ENCODE assay signal across 18 mouse cellular contexts in genomic region chr8:47600664-47601063, GRCm38 (mm10).
A peak's percentile ranks its signal among the peaks of the same experiment; 100 is the strongest.
DNase-seq lines count a peak whose midpoint lies in the region; ATAC-seq and TF ChIP-seq lines count a peak whose summit lies in the region.
"Had no signal": no experiment of that assay in that cellular context is flagged by ENCODE, and none has a peak within 500 bp of the region (broad histone marks: within the 10 kb centered on the region; RNA-seq: fewer than 3 reads in every experiment).

No protein-coding gene starts in this region.

- peak; percentile 49 for DNase-seq in adrenal gland, postnatal 10 days
- no peak for DNase-seq in adrenal gland, adult 18-20 months (ENCODE audit: low spot score in 2 of 2)
- DNase-seq in limb, embryonic 14.5 days (ENCODE audit: low spot score), result peak; percentile 31
- DNase-seq in limb, embryonic 10.5 days (ENCODE audit: low spot score), result no peak
- DNase-seq in kidney, postnatal 36 days, result peak; percentile 31 to 43
- peak; percentile 28 to 63 for DNase-seq in lung, postnatal 4 days
- DNase-seq in heart, postnatal 25 days (ENCODE audit: low spot score), result no peak
- no peak for DNase-seq in layer of hippocampus, adult 9-11 months
- DNase-seq: cerebellum, adult 8-10 months; heart, adult 18-20 months; liver, embryonic 13.5 days; thymus, postnatal 14 days had no signal

- 70% methylated on average over 8 of the region's 8 CpGs for WGBS in limb, embryonic 14.5 days
- 84% methylated on average over 8 of the region's 8 CpGs for WGBS in limb, embryonic 10.5 days

- H3K9me3 ChIP-seq in limb, embryonic 14.5 days (ENCODE audit: control insufficient read depth, low read length), result no peaks in the 10 kb centered on the region
- H3K9me3 ChIP-seq in limb, embryonic 10.5 days (replicated peaks), result no peaks in the 10 kb centered on the region
- H3K9me3 ChIP-seq: forebrain, embryonic 13.5 days; hindbrain, embryonic 13.5 days; intestine, embryonic 15.5 days; liver, embryonic 13.5 days; megakaryocyte, embryonic 14.5 days; neural tube, embryonic 13.5 days had no signal

- H3K4me1 ChIP-seq in limb, embryonic 14.5 days (ENCODE audit: control insufficient read depth, insufficient read depth, low read length), result no peaks in the 10 kb centered on the region
- H3K4me1 ChIP-seq in limb, embryonic 10.5 days, result no peaks in the 10 kb centered on the region
- H3K4me1 ChIP-seq: forebrain, embryonic 13.5 days; hindbrain, embryonic 13.5 days; intestine, embryonic 15.5 days; liver, embryonic 13.5 days; megakaryocyte, embryonic 14.5 days; neural tube, embryonic 13.5 days had no signal

- ATAC-seq in limb, embryonic 14.5 days (ENCODE audit: low FRiP score, low read depth), result peak; percentile 30; the same call in 1 of the 2 replicates
- ATAC-seq: forebrain, embryonic 13.5 days; intestine, embryonic 15.5 days; Patski had no signal

- no peak overlapping the region for H3K4me3 ChIP-seq in limb, embryonic 14.5 days (replicated peaks; ENCODE audit: low read length)
- H3K4me3 ChIP-seq in limb, embryonic 10.5 days, result no peak overlapping the region
- H3K4me3 ChIP-seq: forebrain, embryonic 13.5 days; hindbrain, embryonic 13.5 days; intestine, embryonic 15.5 days; liver, embryonic 13.5 days; megakaryocyte, embryonic 14.5 days; neural tube, embryonic 13.5 days had no signal

- no peak for TF ChIP-seq POLR2A in limb, embryonic 14.5 days (IDR thresholded peaks at IDR 0.05; ENCODE audit: borderline replicate concordance, extremely low read depth, insufficient read depth, insufficient read length)

- H3K36me3 ChIP-seq in limb, embryonic 14.5 days (ENCODE audit: control insufficient read depth, insufficient read depth, low read length), result no peaks in the 10 kb centered on the region
- no peaks in the 10 kb centered on the region for H3K36me3 ChIP-seq in limb, embryonic 10.5 days
- H3K36me3 ChIP-seq: hindbrain, embryonic 13.5 days; intestine, embryonic 15.5 days; liver, embryonic 13.5 days; neural tube, embryonic 13.5 days had no signal

- H3K27me3 ChIP-seq in limb, embryonic 14.5 days (ENCODE audit: control insufficient read depth, insufficient read depth, low read length), result no peaks in the 10 kb centered on the region
- no peaks in the 10 kb centered on the region for H3K27me3 ChIP-seq in limb, embryonic 10.5 days (ENCODE audit: low read depth, poor library complexity, severe bottlenecking)
- H3K27me3 ChIP-seq: forebrain, embryonic 13.5 days; hindbrain, embryonic 13.5 days; intestine, embryonic 15.5 days; liver, embryonic 13.5 days; megakaryocyte, embryonic 14.5 days; neural tube, embryonic 13.5 days; Patski had no signal

- H3K4me2 ChIP-seq in limb, embryonic 14.5 days (replicated peaks; ENCODE audit: low read depth, low read length, severe bottlenecking), result no peak overlapping the region
- H3K4me2 ChIP-seq: forebrain, embryonic 13.5 days; hindbrain, embryonic 13.5 days; intestine, embryonic 15.5 days; liver, embryonic 13.5 days; neural tube, embryonic 13.5 days had no signal

- H3K9ac ChIP-seq in limb, embryonic 14.5 days (ENCODE audit: low read depth, low read length, severe bottlenecking), result no peak overlapping the region
- H3K9ac ChIP-seq: forebrain, embryonic 13.5 days; hindbrain, embryonic 13.5 days; intestine, embryonic 15.5 days; liver, embryonic 13.5 days; neural tube, embryonic 13.5 days had no signal

- intact Hi-C loops in heart, postnatal 25 days (cut with DNase I), result no loop called here

- no peak overlapping the region for H3K27ac ChIP-seq in limb, embryonic 14.5 days (replicated peaks; ENCODE audit: low read depth, low read length)
- H3K27ac ChIP-seq in limb, embryonic 10.5 days, result no peak overlapping the region
- H3K27ac ChIP-seq: forebrain, embryonic 13.5 days; hindbrain, embryonic 13.5 days; intestine, embryonic 15.5 days; liver, embryonic 13.5 days; neural tube, embryonic 13.5 days had no signal

Comparison
In these comparisons a context has a peak if more than half of its experiments do, and no peak if none do; other contexts are left out.
1. DNase-seq: peak in adrenal gland, postnatal 10 days (single experiment), limb, embryonic 14.5 days (single experiment), kidney, postnatal 36 days (2 of 2) and lung, postnatal 4 days (2 of 2); none in adrenal gland, adult 18-20 months (0 of 2), limb, embryonic 10.5 days (single experiment), heart, postnatal 25 days (single experiment) and layer of hippocampus, adult 9-11 months (single experiment).